Mouse (Mus musculus) hindbrain, embryonic 16.5 days (tissue): ENCODE data around the gene Tada3. TPM values are rescaled to one million over a fixed set of nuclear protein-coding genes. Genes with fewer than 3 reads are reported as not detected.

Experiments
- ATAC-seq: fragments of 200-750 bp; cut with Nextera tagmentation; 2 replicates; pipeline ENCODE4 v1.8.0; 2017; ENCODE audit warnings: moderate TSS enrichment, moderate library complexity
- H3K27ac ChIP-seq: fragments of 300-500 bp; sonication (generic); 2 replicates; pipeline ENCODE4 v1.5.1; 2014; ENCODE audit warnings: low read depth, mild to moderate bottlenecking, control low read depth, low read length, moderate library complexity
- H3K27me3 ChIP-seq: fragments of 300-500 bp; sonication (generic); replicated peaks from 2 replicates; pipeline ENCODE4 v1.6.1; 2014; ENCODE audit warnings: low read length; ENCODE audit not compliant: control insufficient read depth, insufficient read depth
- H3K36me3 ChIP-seq: fragments of 300-500 bp; sonication (generic); 2 replicates; pipeline ENCODE4 v1.6.1; 2014; ENCODE audit warnings: mild to moderate bottlenecking, low read length, moderate library complexity, mixed read lengths; ENCODE audit not compliant: control insufficient read depth, insufficient read depth
- H3K4me1 ChIP-seq: fragments of 300-500 bp; sonication (generic); 2 replicates; pipeline ENCODE4 v1.6.1; 2014; ENCODE audit warnings: low read depth, low read length; ENCODE audit not compliant: control insufficient read depth, insufficient read depth
- H3K4me2 ChIP-seq: fragments of 300-500 bp; sonication (generic); 2 replicates; pipeline ENCODE4 v1.6.1; 2014; ENCODE audit warnings: mild to moderate bottlenecking, low read length, control low read depth, moderate library complexity
- H3K4me3 ChIP-seq: fragments of 300-500 bp; sonication (generic); 2 replicates; pipeline ENCODE4 v1.5.1; 2014; ENCODE audit warnings: mild to moderate bottlenecking, low read length, control low read depth, moderate library complexity
- H3K9ac ChIP-seq: fragments of 300-500 bp; sonication (generic); 2 replicates; pipeline ENCODE4 v1.6.1; 2014; ENCODE audit warnings: low read depth, mild to moderate bottlenecking, control low read depth, low read length, moderate library complexity
- H3K9me3 ChIP-seq: fragments of 300-500 bp; sonication (generic); 2 replicates; pipeline ENCODE4 v1.6.1; 2014; ENCODE audit warnings: mild to moderate bottlenecking, low read length, moderate library complexity; ENCODE audit not compliant: control insufficient read depth
- WGBS: fragments of 180-500 bp; shearing (Covaris S2); extraction: QIAGEN DNeasy Blood & Tissue Kit; methylation state at CpG from one replicate; pipeline ENCODE4 v1.1.7; 2014; 5-methylcytosine and 5-hydroxymethylcytosine counted together
- polyA plus RNA-seq: library from polyadenylated mRNA; unstranded; fragments of >200 nt; fragmentation: Nextera tagmentation; extraction: Ambion mirVana; gene quantifications from 2 replicates; pipeline ENCODE4 v1.2.1, GENCODE M21; 2015

The Tada3 gene
- polyA plus RNA-seq = 68.3 and 71.1 TPM in 2 replicates

DNA sequence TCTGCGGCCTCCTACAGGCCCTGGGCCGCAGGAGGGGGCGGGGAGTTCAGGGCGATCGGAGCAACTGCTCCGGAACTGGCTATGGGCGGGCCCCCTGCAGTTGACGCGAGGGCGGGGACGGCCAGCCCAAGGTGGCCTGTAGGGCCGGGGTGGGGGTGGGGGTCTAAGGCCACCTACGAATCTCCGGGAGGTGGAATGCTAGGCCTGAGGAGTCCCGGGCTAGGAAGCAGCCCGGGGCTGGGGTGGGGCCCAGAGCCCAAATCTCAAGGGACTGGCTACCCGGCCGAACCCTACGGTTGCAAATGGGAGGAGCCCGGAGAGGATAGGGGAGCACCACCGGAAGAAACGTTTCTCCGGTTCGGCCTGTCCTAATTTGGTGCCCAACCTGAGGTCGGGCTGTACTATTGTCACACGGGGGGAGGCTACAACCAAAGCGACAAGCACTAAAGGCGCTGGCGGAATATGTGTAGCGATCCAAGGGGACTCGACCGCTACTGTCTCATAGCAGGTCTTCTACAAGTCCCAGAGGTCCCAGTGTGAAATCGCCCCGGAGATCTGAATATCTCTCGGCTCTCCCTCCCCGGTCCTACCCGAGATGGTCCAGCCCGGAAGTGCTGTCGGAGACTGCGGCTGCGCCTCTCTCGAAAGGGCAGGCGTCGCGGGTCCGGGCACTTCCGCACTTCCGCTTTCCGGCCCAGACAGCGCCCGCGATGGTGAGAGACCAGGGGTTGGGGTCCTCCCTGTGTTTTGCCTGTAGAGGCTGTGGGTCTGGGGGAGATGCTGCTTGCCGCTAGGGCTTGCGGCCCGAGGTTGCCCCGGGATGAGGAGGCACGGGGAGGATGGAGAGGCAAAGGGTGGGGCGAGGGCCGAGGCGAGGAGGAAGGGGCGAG, at the start of gene Tada3, which contains the start of gene Arpc4:
Tada3 (minus strand) TSS at position 388 of the 890 bp plus-strand sequence.
Arpc4 (plus strand) TSS at position 620 of the 890 bp plus-strand sequence.
- no peaks in the 10 kb centered on the region for H3K9me3 ChIP-seq
- H3K27ac ChIP-seq = peak within 1 kb of the TSS; percentile 96
- peak within 1 kb of the TSS; percentile 90 for H3K9ac ChIP-seq
- peak; percentile 97 for ATAC-seq
- H3K36me3 ChIP-seq = peaks cover 33% of the 10 kb centered on the region
- WGBS = under 1% methylated on average over 61 of the region's 61 CpGs
- peak within 1 kb of the TSS; percentile 87 for H3K4me3 ChIP-seq
- H3K4me2 ChIP-seq = peak within 1 kb of the TSS; percentile 88
- no peaks in the 10 kb centered on the region for H3K27me3 ChIP-seq
- peaks cover 18% of the 10 kb centered on the region for H3K4me1 ChIP-seq

GRCm38 (mm10) chr6:113427397-113427796, 49.7 kb upstream of the Tada3 start:
- no peak for ATAC-seq
- H3K4me1 ChIP-seq = no peaks in the 10 kb centered on the region
- 68% methylated on average over 3 of the region's 3 CpGs for WGBS

GRCm38 (mm10) chr6:113426696-113427095, 49.0 kb upstream of the Tada3 start:
- H3K9ac ChIP-seq = no peak overlapping the region

More at GRCm38 (mm10) chr6:113427397-113427796, 49.7 kb upstream of the Tada3 start:
- H3K36me3 ChIP-seq = no peaks in the 10 kb centered on the region
- no peaks in the 10 kb centered on the region for H3K27me3 ChIP-seq
- no peak overlapping the region for H3K4me3 ChIP-seq
- no peak overlapping the region for H3K4me2 ChIP-seq
- H3K27ac ChIP-seq = no peak overlapping the region
- peaks cover 2% of the 10 kb centered on the region for H3K9me3 ChIP-seq
- H3K9ac ChIP-seq = no peak overlapping the region

GRCm38 (mm10) chr6:113424187-113424586, 46.5 kb upstream of the Tada3 start:
- Histone ChIP-seq H3K9me3 (peaks cover 2% of the 10 kb centered on the region), H3K4me1 (peaks cover 3% of the 10 kb centered on the region; the same call in 1 of the 2 replicates), H3K4me3 (no peak overlapping the region), H3K4me2 (no peak overlapping the region), H3K27ac (no peak overlapping the region), H3K27me3 (no peaks in the 10 kb centered on the region), H3K9ac (no peak overlapping the region), H3K36me3 (no peaks in the 10 kb centered on the region)
- 90% methylated on average over 7 of the region's 7 CpGs for WGBS
- ATAC-seq = no peak

More at GRCm38 (mm10) chr6:113426696-113427095, 49.0 kb upstream of the Tada3 start:
- no peaks in the 10 kb centered on the region for H3K36me3 ChIP-seq
- H3K27me3 ChIP-seq = no peaks in the 10 kb centered on the region
- WGBS = 91% methylated on average over 4 of the region's 4 CpGs
- no peak overlapping the region for H3K4me3 ChIP-seq
- H3K4me1 ChIP-seq = no peaks in the 10 kb centered on the region
- no peak overlapping the region for H3K27ac ChIP-seq
- H3K9me3 ChIP-seq = peaks cover 2% of the 10 kb centered on the region
- ATAC-seq = no peak
- H3K4me2 ChIP-seq = no peak overlapping the region

DNA sequence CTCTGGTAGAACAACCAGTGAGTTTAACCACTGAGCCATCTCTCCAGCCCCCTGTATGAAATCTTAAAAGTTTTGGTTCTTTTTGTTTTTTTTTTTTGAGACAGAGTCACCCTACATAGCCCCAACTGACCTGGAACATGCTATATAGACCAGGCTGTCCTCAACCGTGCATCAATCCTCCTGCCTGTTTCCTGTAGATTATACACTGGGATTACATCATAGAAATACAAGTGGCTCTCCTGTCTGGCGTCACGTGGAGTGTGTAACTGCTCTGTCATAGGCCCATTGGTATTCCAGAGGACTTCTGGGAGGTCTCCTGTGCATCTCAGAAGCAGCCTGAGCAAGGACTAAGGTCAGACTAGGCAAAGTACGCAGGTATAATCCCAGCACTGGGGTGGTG, 45.3 kb upstream of the Tada3 start:
- no peak overlapping the region for H3K27ac ChIP-seq
- WGBS = 83% methylated on average over 4 of the region's 4 CpGs
- H3K27me3 ChIP-seq = no peaks in the 10 kb centered on the region
- H3K4me1 ChIP-seq = peaks cover 10% of the 10 kb centered on the region
- no peaks in the 10 kb centered on the region for H3K36me3 ChIP-seq
- no peak overlapping the region for H3K4me2 ChIP-seq
- H3K9me3 ChIP-seq = peaks cover 2% of the 10 kb centered on the region
- ATAC-seq = no peak
- H3K9ac ChIP-seq = no peak overlapping the region
- H3K4me3 ChIP-seq = no peak overlapping the region

GRCm38 (mm10) chr6:113419199-113419587, 41.5 kb upstream of the Tada3 start, which contains the start of gene Rpusd3:
Gene Rpusd3 (minus strand): TSS chr6:113419340.
- H3K9ac ChIP-seq = peak within 1 kb of the TSS; percentile 72
- 0% methylated on average over 25 of the region's 25 CpGs for WGBS
- H3K9me3 ChIP-seq = no peaks in the 10 kb centered on the region
- H3K36me3 ChIP-seq = peaks cover 6% of the 10 kb centered on the region; the same call in 1 of the 2 replicates
- peak within 1 kb of the TSS; percentile 63 for H3K4me3 ChIP-seq
- peaks cover 18% of the 10 kb centered on the region for H3K4me1 ChIP-seq
- peak within 1 kb of the TSS; percentile 46 for H3K27ac ChIP-seq
- peak; percentile 98 for ATAC-seq
- H3K27me3 ChIP-seq = no peaks in the 10 kb centered on the region
- H3K4me2 ChIP-seq = peak within 1 kb of the TSS; percentile 98

- Histone ChIP-seq H3K9ac (peak overlapping the region; percentile 72), H3K27me3 (no peaks in the 10 kb centered on the region), H3K36me3 (peaks cover 6% of the 10 kb centered on the region; the same call in 1 of the 2 replicates), H3K4me1 (peaks cover 18% of the 10 kb centered on the region), H3K4me2 (peak overlapping the region; percentile 98), H3K9me3 (no peaks in the 10 kb centered on the region), H3K4me3 (peak overlapping the region; percentile 63), H3K27ac (peak overlapping the region; percentile 46)
- WGBS = 13% methylated on average over 16 of the region's 16 CpGs
- peak; percentile 60 for ATAC-seq
These were observed 40.9 kb upstream of the Tada3 start for GRCm38 (mm10) chr6:113418441-113419198.

DNA sequence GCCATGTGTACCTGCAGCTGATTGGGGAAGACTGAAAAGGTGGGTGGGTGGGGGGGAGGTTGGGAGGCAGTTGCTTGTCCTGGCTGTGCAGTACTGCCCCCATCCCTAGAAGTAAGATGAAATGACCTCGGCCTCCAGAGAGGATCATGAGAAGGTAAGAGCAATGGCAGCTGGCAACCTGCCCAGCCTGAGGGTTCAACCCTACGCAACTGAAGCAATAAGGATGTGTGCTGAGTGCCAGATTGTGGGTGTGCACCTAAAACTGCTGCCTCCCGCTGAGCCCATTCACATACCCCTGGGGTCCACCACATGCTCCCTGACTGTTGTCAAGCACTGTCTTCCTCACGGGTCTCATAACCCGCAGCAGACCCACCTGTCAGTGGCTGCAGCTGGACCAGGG, 38.7 kb upstream of the Tada3 start:
- 88% methylated on average over 5 of the region's 5 CpGs for WGBS
- Histone ChIP-seq H3K27me3 (no peaks in the 10 kb centered on the region), H3K4me1 (peaks cover 18% of the 10 kb centered on the region), H3K27ac (no peak overlapping the region), H3K36me3 (peaks cover 6% of the 10 kb centered on the region; the same call in 1 of the 2 replicates), H3K9ac (no peak overlapping the region), H3K4me3 (no peak overlapping the region), H3K4me2 (no peak overlapping the region), H3K9me3 (no peaks in the 10 kb centered on the region)
- no peak for ATAC-seq
